16 mouse cellular contexts compared by ENCODE assay signal in the genomic region with DNA sequence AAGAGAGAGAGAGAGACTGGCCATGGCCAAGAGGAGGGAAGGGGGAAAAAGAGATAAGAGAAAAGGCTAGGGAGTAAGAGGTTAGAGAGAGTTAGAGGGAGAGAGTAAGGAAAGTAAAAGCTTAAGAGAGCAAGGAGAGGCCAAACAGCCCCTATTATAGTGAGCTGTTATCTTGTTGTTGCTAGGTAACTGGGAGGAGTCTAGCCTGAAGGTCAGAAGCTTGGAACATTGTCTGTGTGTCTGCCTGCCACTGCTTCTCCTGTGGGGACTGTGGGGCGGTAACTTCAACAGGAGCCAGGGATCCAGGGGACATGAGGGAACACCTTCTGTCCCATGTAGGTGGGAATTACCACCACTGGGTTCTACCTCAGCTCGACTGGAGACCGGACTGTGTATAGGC.
DNase-seq lines count a peak whose midpoint lies in the region; ATAC-seq lines count a peak whose summit lies in the region.
"Had no signal": no experiment of that assay in that cellular context is flagged by ENCODE, and none has a peak within 500 bp of the region (broad histone marks: within the 10 kb centered on the region; RNA-seq: fewer than 3 reads in every experiment).

No protein-coding gene starts in this region.

- ATAC-seq in megakaryocyte, adult 5-6 weeks (ENCODE audit: poor library complexity, severe bottlenecking), result no peak
- ATAC-seq in intestine, embryonic 15.5 days, result peak; percentile 88
- no peak for ATAC-seq in monocyte, adult 5-6 weeks (replicated peaks; ENCODE audit: insufficient number of reproducible peaks, low FRiP score, low TSS enrichment, poor library complexity, severe bottlenecking)
- ATAC-seq: forebrain, embryonic 15.5 days; midbrain, embryonic 15.5 days had no signal

- no peak overlapping the region for H3K4me2 ChIP-seq in intestine, embryonic 15.5 days (replicated peaks)
- H3K4me2 ChIP-seq: embryonic facial prominence, embryonic 13.5 days; forebrain, embryonic 15.5 days; midbrain, embryonic 15.5 days; neural tube, embryonic 15.5 days had no signal

- peak; percentile 12 for DNase-seq in adrenal gland, postnatal 10 days
- no peak for DNase-seq in adrenal gland, adult 18-20 months (ENCODE audit: low spot score in 2 of 2)
- DNase-seq in yolk sac, embryonic 10.5 days (ENCODE audit: low spot score), result peak; percentile 7
- no peak for DNase-seq in lung, postnatal 25 days (ENCODE audit: low spot score)
- DNase-seq: cerebellum, adult 18-20 months; gastrocnemius, postnatal 36 days; kidney, postnatal 14 days; lung, postnatal 10 days had no signal

- peak overlapping the region; percentile 56 for H3K4me3 ChIP-seq in megakaryocyte, embryonic 14.5 days (replicated peaks)
- H3K4me3 ChIP-seq in intestine, embryonic 15.5 days (replicated peaks), result no peak overlapping the region
- H3K4me3 ChIP-seq: embryonic facial prominence, embryonic 13.5 days; forebrain, embryonic 15.5 days; midbrain, embryonic 15.5 days; neural tube, embryonic 15.5 days had no signal

- WGBS in intestine, embryonic 15.5 days, result 80% methylated on average over 3 of the region's 3 CpGs

- peaks cover 17% of the 10 kb centered on the region for H3K36me3 ChIP-seq in megakaryocyte, embryonic 14.5 days (replicated peaks; ENCODE audit: low read length)
- no peaks in the 10 kb centered on the region for H3K36me3 ChIP-seq in intestine, embryonic 15.5 days
- H3K36me3 ChIP-seq: forebrain, embryonic 15.5 days; midbrain, embryonic 15.5 days had no signal

- H3K9ac ChIP-seq in intestine, embryonic 15.5 days, result no peak overlapping the region
- H3K9ac ChIP-seq: embryonic facial prominence, embryonic 13.5 days; forebrain, embryonic 15.5 days; midbrain, embryonic 15.5 days; neural tube, embryonic 15.5 days had no signal

- no peak overlapping the region for H3K27ac ChIP-seq in intestine, embryonic 15.5 days
- H3K27ac ChIP-seq: embryonic facial prominence, embryonic 13.5 days; forebrain, embryonic 15.5 days; midbrain, embryonic 15.5 days; neural tube, embryonic 15.5 days had no signal

- no peaks in the 10 kb centered on the region for H3K9me3 ChIP-seq in megakaryocyte, embryonic 14.5 days
- no peaks in the 10 kb centered on the region for H3K9me3 ChIP-seq in intestine, embryonic 15.5 days
- H3K9me3 ChIP-seq: embryonic facial prominence, embryonic 13.5 days; forebrain, embryonic 15.5 days; midbrain, embryonic 15.5 days; neural tube, embryonic 15.5 days had no signal

- H3K27me3 ChIP-seq in megakaryocyte, embryonic 14.5 days (replicated peaks), result no peaks in the 10 kb centered on the region
- H3K27me3 ChIP-seq in intestine, embryonic 15.5 days (replicated peaks), result no peaks in the 10 kb centered on the region
- H3K27me3 ChIP-seq: embryonic facial prominence, embryonic 13.5 days; forebrain, embryonic 15.5 days; midbrain, embryonic 15.5 days; neural tube, embryonic 15.5 days had no signal

- peaks cover 46% of the 10 kb centered on the region for H3K4me1 ChIP-seq in megakaryocyte, embryonic 14.5 days
- H3K4me1 ChIP-seq in intestine, embryonic 15.5 days (replicated peaks), result 0 out of 2 replicates have a peak, but pooled peaks cover 3% of the 10 kb centered on the region
- H3K4me1 ChIP-seq: forebrain, embryonic 15.5 days; midbrain, embryonic 15.5 days; neural tube, embryonic 15.5 days had no signal

Comparison
In these comparisons a context has a peak if more than half of its experiments do, and no peak if none do; other contexts are left out.
1. DNase-seq: peak in adrenal gland, postnatal 10 days (single experiment) and yolk sac, embryonic 10.5 days (single experiment); none in adrenal gland, adult 18-20 months (0 of 2) and lung, postnatal 25 days (single experiment).